Mouse (Mus musculus) erythroblast, adult 5-6 weeks (primary cell): Measurements from ENCODE around the gene Cldn7. TPM values are rescaled to one million over a fixed set of nuclear protein-coding genes. Genes with fewer than 3 reads are reported as not detected.
"Not testable (repeated sequence)": the region's sequence is repeated elsewhere in the genome, so short reads cannot be mapped to it uniquely, and the experiment has no call there.

Source experiments
- ATAC-seq: replicated peaks from 2 replicates; pipeline ENCODE4 v1.8.0; 2016; ENCODE audit warnings: moderate number of reproducible peaks, mild to moderate bottlenecking, moderate TSS enrichment, inconsistent platforms; ENCODE audit not compliant: poor library complexity, low FRiP score, severe bottlenecking
- total RNA-seq, 2 experiments: library from RNA; stranded (forward) in 1 of 2; stranded (reverse) in 1 of 2; fragments of 150-400 nt in 1 of 2; fragments of 200-764, 138-1000 nt in 1 of 2; gene quantifications; 2 replicates each; pipeline versions ENCODE4 v1.2.3 to v1.2.4; 2015 to 2017; ENCODE audit warnings: low replicate concordance in 2 of 2

Cldn7 gene
- total RNA-seq, 2 experiments from 2014 or later, result not detected

DNA sequence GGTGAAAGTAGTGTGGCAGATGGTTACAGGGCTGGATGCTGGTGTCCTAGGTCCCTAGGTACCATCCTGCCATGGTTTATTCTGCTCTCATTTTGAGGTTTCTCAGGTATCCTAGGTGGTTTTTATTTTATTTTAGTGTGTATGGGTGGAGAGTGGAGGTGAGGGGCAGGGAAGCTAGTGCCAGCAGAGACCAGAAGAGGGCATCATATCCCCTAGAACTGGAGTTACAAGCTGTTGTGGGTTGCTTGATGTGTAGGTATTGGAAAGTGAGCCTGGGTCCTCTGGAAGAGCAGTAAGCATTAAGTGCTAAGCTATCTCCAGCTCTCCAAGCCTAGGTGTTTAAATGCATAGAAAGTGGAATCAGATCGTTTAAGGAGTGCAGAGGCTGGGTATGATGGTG is 12.3 kb upstream of the Cldn7 start:
- no peak for ATAC-seq

DNA sequence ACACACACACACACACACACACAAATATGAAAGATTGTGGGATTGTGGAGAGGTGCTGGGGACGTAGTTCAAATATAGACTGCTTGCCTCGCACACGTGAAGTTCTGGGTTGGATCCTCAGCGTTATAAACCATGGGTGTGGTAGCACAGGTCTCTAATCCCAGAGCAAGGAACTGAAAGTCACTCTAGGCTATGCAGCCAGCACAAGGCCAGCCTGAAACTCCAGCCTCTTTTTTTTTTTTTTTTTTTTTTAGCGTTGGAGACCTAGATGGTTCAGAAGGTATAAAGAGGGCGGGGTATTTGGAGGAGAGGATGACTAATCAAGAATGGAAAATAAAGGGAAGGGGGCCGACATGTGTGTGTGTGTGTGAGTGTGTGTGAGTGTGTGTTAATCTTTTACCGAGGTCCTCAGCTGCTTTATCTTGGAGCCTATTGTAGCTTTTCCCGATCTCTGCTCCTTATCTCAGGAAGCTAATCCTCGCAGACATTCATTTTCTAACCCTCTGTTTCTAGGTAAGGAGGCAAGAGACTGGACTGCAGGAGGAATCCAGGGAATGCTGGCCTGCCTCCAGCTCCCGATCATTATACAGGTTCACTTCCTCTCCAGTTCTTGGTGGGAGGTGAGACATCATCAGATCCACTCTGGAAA is 11.2 kb upstream of the Cldn7 start:
- ATAC-seq, result no peak

DNA sequence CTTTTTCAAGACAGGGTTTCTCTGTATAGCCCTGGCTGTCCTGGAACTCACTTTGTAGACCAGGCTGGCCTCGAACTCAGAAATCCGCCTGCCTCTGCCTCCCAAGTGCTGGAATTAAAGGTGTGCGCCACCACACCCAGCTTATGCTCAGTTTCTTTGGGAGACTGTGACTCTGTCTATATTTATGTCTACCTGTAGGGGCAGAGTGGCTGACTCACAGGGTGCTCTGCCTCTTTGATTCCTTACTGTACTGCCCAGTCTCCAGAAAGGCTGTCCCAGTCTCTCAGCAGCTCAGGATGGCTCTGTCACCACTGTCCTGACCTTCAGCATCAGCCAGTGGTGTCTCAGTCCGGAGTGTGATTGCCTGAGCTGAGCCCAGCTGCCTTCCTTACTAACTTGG is 9.0 kb upstream of the Cldn7 start:
- not testable (repeated sequence) for ATAC-seq

DNA sequence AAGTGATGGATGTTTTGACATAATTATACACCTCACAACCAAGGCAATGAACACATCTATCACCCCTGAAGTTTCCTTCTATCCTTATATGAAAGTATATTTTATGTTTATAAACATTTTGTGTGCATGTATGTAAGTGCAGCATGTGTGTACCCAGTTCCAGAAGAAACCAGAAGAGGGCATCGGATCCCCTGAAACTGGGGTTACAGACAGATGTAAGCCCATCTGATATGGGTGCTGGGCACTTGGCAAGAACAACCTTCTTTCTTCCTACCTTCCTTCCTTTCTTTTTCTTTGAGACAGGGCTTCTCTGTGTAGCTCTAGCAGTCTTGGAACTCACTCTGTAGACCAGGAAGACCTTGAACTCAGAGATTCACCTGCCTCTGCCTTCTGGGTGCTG is 8.4 kb upstream of the Cldn7 start:
- no peak for ATAC-seq

DNA sequence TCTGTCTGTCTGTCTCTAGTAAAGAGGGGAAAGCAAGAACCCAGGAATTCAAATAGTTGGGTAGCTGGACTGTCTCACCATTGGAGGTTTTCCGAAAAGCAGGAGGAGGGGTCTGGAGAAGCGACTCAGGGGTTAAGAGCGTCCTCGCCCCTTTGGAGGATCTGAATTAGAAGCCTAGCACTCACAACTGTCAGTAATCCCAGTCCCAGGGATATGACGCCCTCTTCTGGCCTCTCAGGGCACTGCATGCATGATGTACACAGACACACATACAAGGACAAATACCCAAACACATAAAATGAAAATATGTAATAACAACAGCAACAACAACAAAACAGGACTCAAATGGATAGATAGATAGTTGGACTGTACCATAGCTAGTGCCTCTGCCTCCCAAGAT is 4.0 kb upstream of the Cldn7 start:
- ATAC-seq, result peak; percentile 66

DNA sequence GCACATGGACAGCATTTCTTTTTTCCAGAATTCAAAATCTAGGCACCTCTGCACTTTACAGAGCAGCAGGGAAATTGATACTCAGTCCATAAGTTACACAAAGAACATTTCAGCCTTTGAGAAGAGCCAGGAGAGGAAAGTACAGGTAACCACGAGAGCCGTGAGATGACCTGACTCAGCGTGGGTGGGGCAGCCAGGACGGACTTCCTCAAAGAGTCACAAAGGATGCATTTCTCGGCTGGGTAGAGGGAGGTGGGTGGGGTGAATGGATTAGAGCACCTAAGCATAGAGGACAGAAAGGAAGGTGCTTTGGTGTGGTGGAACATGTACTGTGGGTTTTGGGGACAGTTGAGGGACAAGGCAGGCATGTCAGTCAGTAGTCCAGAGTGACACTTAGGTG is 2.7 kb upstream of the Cldn7 start:
- no peak for ATAC-seq

DNA sequence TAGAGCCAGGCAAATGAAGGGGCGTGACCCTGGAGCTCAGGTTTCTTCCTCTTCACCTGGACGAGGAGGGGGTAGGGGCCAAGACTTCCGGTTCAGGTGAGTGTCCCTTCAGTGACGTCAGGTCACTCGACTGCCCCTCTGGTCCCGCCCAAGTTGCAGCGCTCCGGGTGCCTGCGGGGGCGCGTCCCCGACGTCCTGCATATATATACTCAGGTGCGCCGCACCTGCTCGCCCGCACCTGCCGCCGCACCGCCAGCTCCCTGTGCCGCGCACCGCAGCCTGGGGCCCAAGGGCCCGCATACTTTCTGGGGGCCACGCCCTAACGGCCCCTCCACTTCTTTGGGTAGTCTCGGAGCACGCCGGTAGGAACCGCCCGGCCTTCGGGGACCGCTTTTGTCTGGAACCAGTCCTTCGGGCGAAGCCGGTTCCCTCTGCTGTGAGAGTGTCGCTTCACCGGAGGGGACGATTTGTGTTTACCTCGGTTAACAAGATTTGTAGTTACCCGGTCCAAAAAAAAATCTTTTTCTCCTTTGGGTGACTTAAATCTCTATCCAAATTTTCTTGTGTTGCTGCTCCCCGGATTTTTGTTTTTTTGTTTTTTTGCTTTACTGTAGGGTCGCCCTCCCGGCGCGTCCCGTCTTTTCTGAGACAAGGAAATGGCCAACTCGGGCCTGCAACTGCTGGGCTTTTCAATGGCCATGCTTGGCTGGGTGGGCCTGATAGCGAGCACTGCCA is 859 bp downstream of the Cldn7 start:
- ATAC-seq, result 0 out of 2 replicates have a peak, but pooled peaks have one; percentile 13

DNA sequence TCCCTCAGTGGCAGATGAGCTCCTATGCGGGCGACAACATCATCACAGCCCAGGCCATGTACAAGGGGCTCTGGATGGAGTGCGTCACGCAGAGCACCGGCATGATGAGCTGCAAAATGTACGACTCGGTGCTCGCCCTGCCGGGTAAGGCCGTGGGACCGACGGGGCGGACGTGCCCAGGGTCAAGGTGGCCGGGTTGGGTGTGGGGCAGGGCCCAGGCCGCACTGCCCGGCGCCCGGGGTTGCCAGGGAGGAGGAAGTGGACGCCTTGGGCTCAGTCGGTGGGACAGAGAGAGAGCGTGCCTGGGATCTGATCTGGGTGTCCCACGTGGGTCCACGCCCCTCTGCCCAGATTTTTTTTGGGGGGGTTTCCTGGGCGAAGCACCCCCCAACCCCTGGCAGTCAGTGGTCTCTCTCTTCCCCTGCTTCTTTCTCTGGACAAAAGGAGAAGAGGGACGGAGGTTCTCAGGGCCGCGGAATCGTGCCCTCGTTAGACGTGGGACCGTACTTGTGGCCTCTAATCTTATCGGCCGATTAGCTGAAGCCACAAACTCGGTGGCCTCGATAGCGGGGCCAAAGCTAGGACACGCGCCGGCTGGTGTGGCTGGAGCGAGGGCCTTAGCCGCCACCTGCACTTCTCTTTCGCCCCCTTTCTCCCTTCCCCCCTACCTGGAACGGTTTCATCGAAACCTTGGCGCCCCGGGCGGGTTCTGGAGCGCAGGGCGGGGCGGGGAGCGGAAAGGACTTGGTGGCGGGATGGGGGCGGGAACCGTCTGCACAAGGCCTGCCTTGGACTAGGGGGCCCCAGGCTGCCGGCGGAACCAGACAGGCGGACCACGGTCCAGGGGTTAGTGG is 1.7 kb downstream of the Cldn7 start:
- ATAC-seq, result 0 out of 2 replicates have a peak, but pooled peaks have one; percentile 17

DNA sequence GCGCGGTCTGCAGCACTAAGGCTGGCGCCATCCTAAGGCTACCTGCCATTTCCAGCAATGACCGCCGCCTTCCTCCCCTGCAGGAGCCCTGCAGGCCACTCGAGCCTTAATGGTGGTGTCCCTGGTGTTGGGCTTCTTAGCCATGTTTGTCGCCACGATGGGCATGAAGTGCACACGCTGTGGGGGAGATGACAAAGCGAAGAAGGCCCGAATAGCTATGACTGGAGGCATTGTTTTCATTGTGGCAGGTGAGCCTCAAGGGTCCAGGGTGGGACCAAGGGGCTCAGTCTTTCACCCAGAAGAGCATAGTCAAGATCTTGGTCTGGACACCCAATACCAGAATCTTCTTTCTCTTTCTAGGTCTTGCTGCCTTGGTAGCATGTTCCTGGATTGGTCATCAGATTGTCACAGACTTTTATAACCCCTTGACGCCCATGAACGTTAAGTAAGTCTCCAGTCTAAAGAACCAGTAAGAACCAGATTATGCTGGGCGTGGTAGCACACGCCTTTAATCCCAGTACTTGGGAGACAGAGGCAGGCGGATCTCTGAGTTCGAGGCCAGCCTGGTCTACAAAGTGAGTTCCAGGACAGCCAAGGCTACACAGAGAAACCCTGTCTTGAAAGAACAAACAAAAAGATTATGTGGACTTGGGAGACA is 2.4 kb downstream of the Cldn7 start:
- ATAC-seq, result no peak

DNA sequence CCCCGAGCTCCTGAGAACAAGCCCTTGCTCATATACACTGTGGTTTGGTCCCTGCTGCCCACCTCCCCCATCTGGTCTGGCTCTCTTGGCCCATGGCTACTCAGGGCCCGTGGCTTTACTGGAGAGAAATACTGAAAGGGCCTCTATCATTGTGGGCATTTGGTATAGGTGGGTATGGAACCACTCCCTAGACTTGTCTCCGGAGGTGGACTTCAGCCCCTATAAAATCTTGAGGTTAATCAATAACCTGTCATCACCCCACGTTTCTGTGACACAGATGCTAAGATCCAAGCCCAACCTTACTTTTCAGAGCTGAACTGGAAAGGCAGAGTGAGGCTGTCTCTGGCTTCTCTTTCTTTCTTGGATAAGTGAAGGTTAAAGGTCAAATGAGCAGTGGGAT is 4.2 kb downstream of the Cldn7 start:
- no peak for ATAC-seq

DNA sequence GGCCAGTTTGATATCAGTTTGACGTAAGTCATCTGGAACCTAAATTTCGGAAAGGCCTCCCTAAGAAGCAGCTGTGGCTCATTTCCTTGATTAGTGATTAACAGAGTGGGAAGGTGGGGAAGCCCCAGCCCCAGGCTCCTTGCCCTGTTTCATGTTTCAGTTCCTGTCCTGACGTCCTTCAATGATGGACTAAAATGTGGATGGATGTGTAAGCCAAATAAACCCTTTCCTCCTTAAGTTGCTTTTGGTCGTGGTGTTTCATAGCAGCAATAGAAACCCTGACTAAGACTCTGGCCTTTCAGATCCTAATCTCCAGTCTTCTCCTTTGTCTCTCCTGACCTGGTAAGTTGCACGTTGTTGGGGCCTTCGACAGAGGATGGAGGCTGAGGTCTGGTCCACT is 5.6 kb downstream of the Cldn7 start:
- ATAC-seq, result no peak

DNA sequence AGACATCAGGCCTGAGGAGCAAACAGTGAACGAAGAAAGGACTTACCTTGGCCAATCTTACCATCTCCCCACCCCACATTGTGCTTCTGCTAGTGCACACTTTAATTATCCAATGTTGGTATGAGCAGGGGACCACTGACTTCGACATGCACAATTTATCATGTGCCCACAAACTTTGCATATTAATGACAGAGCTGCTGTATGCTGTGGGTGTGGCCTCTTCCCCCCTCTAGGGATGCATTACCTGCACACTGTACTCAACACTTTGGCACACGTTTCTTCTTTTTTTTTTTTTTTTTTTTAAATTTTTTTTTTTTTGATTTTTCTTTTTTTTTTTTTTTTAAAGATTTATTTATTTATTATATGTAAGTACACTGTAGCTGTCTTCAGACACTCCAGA is 6.2 kb downstream of the Cldn7 start:
- ATAC-seq, result no peak

DNA sequence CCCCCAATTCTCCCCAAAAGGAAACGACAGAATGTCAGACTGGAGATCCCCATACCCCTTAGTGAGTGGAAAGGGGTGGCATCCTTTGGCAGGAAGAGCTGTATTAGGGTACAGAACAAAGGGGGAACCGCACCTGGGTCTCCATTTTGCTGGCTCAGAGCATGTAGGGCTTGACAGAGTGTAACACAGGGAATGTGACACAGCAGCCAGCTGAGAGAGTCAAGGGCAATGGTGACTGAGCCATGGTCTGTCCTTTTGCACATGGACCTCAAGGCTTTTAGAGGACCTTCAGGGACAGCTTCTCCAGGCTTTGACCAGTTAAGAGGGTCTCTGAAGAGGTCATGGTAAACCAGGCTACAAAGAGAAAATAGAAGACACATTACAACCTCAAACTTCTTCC is 10.3 kb downstream of the Cldn7 start:
- ATAC-seq, result no peak

DNA sequence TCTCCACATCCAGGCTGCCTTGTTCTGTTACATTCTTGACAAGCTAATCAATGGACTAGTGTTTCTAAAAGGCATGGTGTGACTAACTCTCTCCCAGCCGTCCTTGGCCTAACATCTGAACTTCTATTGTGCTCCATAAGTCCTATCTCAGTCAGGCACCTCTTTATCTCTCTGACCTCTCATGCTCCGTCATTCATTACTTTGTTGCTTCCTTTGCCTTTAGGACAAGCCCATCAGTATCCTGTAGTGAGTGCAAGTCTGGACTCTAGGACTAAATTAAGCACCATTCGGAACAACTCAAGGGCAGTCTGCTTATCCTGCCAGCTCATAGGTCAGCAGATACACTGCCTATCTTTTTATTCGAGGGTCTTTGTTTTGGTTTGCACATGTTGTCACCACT is 11.7 kb downstream of the Cldn7 start:
- ATAC-seq, result no peak

DNA sequence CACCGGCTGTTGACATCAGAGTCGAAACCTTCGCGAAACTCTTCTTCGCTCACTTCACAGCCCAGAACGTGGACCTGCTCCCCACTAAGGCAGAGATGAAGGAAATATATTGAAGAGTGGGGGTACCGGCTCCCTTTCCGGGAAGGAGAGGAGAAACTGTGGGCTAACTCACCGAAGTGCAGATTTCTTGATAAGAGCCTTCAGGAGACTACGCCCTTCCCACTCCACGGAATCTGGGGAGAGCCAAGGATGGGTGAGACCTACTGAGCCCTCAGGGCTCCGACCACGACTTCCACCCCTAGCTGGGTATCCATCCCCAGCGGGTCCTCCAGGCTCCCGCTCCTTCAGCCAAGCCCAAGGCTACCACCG is 15.2 kb downstream of the Cldn7 start:
- peak; percentile 59 for ATAC-seq

DNA sequence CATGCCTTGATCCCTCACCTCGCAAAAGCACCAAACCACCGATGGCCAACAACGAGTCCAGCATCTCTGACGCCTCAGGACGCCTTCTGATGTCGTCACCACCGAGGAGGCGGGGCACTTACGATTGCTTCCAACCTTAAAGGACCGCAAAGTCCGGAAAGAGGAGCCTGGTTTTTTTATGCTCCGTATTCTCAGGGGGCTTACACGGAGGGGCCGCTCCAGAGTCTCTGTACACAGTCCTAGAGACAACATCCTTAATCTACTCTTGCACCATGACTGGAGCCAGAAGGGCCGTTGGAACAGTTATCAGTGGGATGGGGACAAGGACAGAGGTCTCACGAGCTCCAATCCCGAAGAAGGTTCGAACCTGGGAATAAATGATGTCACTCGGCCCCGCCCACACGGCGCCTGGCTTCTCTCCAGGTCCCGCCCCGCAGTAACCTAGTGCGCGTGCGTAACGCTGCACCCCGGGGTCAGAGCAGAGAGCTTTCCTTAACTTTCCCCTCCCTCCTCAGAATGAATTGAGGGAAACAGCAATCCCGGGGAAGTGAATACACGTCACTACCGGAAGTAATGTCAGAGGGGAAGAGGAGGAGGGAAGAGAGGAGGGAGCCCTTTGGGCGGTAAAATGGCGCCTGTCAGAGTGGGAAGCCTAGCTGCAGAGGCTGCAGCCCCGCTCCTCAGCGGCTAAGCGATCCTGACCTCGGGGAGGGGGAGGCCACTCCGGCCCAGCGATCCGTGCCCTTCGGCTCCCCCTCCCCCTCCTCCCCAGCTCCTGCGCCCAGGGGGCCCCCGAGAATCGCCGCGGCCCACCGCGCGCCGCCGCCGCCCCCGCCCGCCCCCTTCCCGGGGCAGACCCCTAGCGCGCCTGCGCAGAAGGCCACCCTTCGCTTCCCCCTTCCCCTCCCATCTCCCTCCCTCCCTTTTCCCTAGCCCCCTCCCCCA is 15.9 kb downstream of the Cldn7 start:
- ATAC-seq, result peak; percentile 86

DNA sequence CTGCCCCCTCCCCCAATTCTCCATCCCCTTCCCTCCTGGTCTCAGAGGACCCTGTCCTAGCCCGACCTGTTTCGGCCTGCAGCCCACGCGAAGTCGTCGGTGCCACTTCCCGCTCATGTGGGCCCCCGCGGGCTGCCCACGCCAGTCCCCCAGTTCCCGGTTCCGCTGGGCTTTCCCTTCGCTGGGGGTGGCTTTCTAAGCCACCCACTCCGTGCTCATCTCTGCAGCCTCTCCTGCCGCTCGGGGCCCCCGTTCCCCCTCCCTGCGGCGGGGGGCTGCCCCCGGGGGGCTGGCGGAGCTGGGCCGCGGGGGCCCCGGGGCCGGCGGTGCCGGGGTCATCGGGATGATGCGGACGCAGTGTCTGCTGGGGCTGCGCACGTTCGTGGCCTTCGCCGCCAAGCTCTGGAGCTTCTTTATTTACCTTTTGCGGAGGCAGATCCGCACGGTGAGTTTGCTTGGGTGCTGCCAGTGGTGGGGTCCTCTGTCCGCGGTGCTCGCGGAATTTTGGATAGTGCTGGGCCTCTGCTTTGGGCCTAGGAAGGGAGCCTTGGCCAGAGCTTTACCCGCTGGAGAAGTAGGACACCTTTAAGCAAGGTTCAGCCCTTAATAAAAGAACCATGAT is 16.7 kb downstream of the Cldn7 start, which contains the start of gene Ctdnep1:
Gene Ctdnep1 (plus strand): TSS at position 16 of the 622 bp plus-strand sequence.
- ATAC-seq, result no peak

DNA sequence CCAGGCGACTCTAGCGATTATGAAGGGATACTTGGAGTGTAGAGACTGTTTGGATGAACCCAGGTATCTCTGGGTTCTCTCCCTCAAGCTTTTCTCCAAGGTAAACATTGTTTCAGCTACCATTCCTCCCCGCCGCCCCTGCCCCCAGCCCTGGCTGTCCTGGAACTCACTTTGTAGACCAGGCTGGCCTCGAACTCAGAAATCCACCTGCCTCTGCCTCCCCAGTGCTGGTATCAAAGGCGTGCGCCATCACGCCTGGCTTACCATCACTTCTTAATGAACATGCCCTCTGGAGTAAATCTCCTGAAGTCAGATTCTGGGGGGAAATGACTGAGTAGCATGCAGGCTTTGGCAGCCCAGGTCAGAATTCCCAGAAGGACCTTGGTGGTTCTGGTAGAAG is 17.6 kb downstream of the Cldn7 start, which contains the start of gene Elp5:
Gene Elp5 (minus strand): TSS at position 293 of the 400 bp plus-strand sequence.
- no peak for ATAC-seq

DNA sequence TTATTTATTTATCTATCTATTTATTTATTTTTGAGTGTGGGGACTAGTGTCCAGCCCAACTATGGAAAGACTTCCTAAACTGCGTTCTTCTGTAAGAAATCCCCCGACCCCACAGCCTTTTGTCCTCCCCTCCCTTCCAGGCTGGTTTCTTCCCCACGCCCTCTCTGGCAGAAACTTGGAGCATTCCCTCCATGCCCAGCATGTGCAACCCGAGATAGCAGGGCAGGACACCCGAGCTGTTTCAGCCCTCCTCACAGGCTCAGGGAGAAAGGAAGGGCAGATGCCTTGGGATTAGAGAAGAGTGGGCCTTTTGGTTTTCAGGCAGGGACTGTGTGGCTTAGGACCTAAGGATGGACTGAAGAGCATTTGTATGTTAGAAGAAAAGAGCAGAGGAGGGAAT is 18.3 kb downstream of the Cldn7 start:
- no peak for ATAC-seq
